Mouse (Mus musculus) yolk sac, embryonic 10.5 days (tissue): ENCODE measurements around the gene Hist1h4c.

Experiments
- DNase-seq: peaks from one replicate; pipeline ENCODE4 v3.0.0-alpha.2; 2017; ENCODE audit warnings: low spot score

Hist1h4c gene

GRCm38 (mm10) chr13:23698300-23698693, at the start of gene Hist1h4c:
TSS of gene Hist1h4c (minus strand) at chr13:23698454.
- DNase-seq = peak; percentile 100

GRCm38 (mm10) chr13:23747892-23748288, 49.6 kb upstream of the Hist1h4c start:
- DNase-seq = peak; percentile 55

- DNase-seq = peak; percentile 54
Measured at GRCm38 (mm10) chr13:23747081-23747891, 49.0 kb upstream of the Hist1h4c start.

GRCm38 (mm10) chr13:23746201-23747080, 48.2 kb upstream of the Hist1h4c start, which contains the start of gene Hist1h2bb:
TSS of gene Hist1h2bb (plus strand) at chr13:23746734.
- DNase-seq = peak; percentile 93

GRCm38 (mm10) chr13:23745381-23746161, 47.3 kb upstream of the Hist1h4c start, which contains the start of gene Hist1h3c:
TSS of gene Hist1h3c (minus strand) at chr13:23745602.
- DNase-seq = peak; percentile 93

- peak; percentile 47 for DNase-seq
Measured at GRCm38 (mm10) chr13:23744421-23745380, 46.4 kb upstream of the Hist1h4c start.

GRCm38 (mm10) chr13:23743963-23744362, 45.7 kb upstream of the Hist1h4c start:
- no peak for DNase-seq

GRCm38 (mm10) chr13:23743215-23743614, 45.0 kb upstream of the Hist1h4c start:
- no peak for DNase-seq

GRCm38 (mm10) chr13:23742007-23742406, 43.8 kb upstream of the Hist1h4c start:
- no peak for DNase-seq

- no peak for DNase-seq
Measured at GRCm38 (mm10) chr13:23740910-23741309, 42.7 kb upstream of the Hist1h4c start.

GRCm38 (mm10) chr13:23740256-23740840, 42.1 kb upstream of the Hist1h4c start:
- DNase-seq = peak; percentile 41

GRCm38 (mm10) chr13:23739922-23740252, 41.6 kb upstream of the Hist1h4c start:
- no peak for DNase-seq

GRCm38 (mm10) chr13:23739069-23739921, 41.0 kb upstream of the Hist1h4c start:
- peak; percentile 97 for DNase-seq

GRCm38 (mm10) chr13:23738677-23739068, 40.4 kb upstream of the Hist1h4c start, which contains the start of gene Hist1h1c:
TSS of gene Hist1h1c (plus strand) at chr13:23738808.
- DNase-seq = peak; percentile 97

GRCm38 (mm10) chr13:23738041-23738440, 39.8 kb upstream of the Hist1h4c start:
- DNase-seq = peak; percentile 36

- DNase-seq = no peak
Measured at GRCm38 (mm10) chr13:23737091-23737490, 38.8 kb upstream of the Hist1h4c start.

GRCm38 (mm10) chr13:23732156-23732804, 34.0 kb upstream of the Hist1h4c start:
- no peak for DNase-seq

GRCm38 (mm10) chr13:23730479-23730878, 32.2 kb upstream of the Hist1h4c start:
- peak; percentile 86 for DNase-seq

GRCm38 (mm10) chr13:23729706-23730105, 31.5 kb upstream of the Hist1h4c start:
- no peak for DNase-seq
